In genomic region chr6:107422091-107422490, GRCm38 (mm10) we compare ENCODE assay signal across 29 mouse cellular contexts.
A peak's percentile ranks its signal among the peaks of the same experiment; 100 is the strongest.
DNase-seq lines count a peak whose midpoint lies in the region; ATAC-seq and TF ChIP-seq lines count a peak whose summit lies in the region.
"Had no signal": no experiment of that assay in that cellular context is flagged by ENCODE, and none has a peak within 500 bp of the region (broad histone marks: within the 10 kb centered on the region; RNA-seq: fewer than 3 reads in every experiment).

No protein-coding gene starts in this region.

- H3K9ac ChIP-seq in midbrain, postnatal 0 days (replicated peaks; ENCODE audit: low read length, poor library complexity, severe bottlenecking), result no peak overlapping the region
- H3K9ac ChIP-seq in midbrain, embryonic 15.5 days, result no peak overlapping the region
- H3K9ac ChIP-seq: forebrain, embryonic 13.5 days; heart, embryonic 15.5 days; liver, embryonic 12.5 days; liver, postnatal 0 days; midbrain, embryonic 12.5 days had no signal

- no peaks in the 10 kb centered on the region for H3K4me1 ChIP-seq in midbrain, postnatal 0 days (ENCODE audit: insufficient read depth, low read length)
- H3K4me1 ChIP-seq in midbrain, embryonic 15.5 days, result no peaks in the 10 kb centered on the region
- H3K4me1 ChIP-seq: forebrain, embryonic 13.5 days; heart, embryonic 10.5 days; heart, embryonic 15.5 days; liver, embryonic 12.5 days; megakaryocyte, embryonic 14.5 days had no signal

- H3K27me3 ChIP-seq in midbrain, postnatal 0 days (ENCODE audit: insufficient read depth, low read length), result no peaks in the 10 kb centered on the region
- no peaks in the 10 kb centered on the region for H3K27me3 ChIP-seq in midbrain, embryonic 15.5 days (replicated peaks)
- H3K27me3 ChIP-seq: forebrain, embryonic 13.5 days; heart, embryonic 15.5 days; liver, embryonic 12.5 days; megakaryocyte, embryonic 14.5 days; midbrain, embryonic 12.5 days had no signal

- WGBS in midbrain, postnatal 0 days, result 48% methylated on average over 3 of the region's 3 CpGs
- WGBS in midbrain, embryonic 15.5 days, result 44% methylated on average over 3 of the region's 3 CpGs

- H3K9me3 ChIP-seq in midbrain, postnatal 0 days (ENCODE audit: low read length), result no peaks in the 10 kb centered on the region
- no peaks in the 10 kb centered on the region for H3K9me3 ChIP-seq in midbrain, embryonic 15.5 days
- H3K9me3 ChIP-seq: forebrain, embryonic 13.5 days; heart, embryonic 10.5 days; heart, embryonic 15.5 days; liver, embryonic 12.5 days; midbrain, embryonic 12.5 days had no signal

- H3K36me3 ChIP-seq in midbrain, postnatal 0 days (ENCODE audit: insufficient read depth, low read length), result no peaks in the 10 kb centered on the region
- no peaks in the 10 kb centered on the region for H3K36me3 ChIP-seq in midbrain, embryonic 15.5 days (replicated peaks)
- H3K36me3 ChIP-seq: heart, embryonic 10.5 days; heart, embryonic 15.5 days; liver, embryonic 12.5 days; midbrain, embryonic 12.5 days had no signal

- no peak overlapping the region for H3K27ac ChIP-seq in midbrain, postnatal 0 days (ENCODE audit: low read depth, low read length)
- H3K27ac ChIP-seq in midbrain, embryonic 15.5 days, result no peak overlapping the region
- H3K27ac ChIP-seq: forebrain, embryonic 13.5 days; heart, embryonic 10.5 days; heart, embryonic 15.5 days; kidney, postnatal 0 days; liver, embryonic 12.5 days; midbrain, embryonic 12.5 days had no signal

- no peak for TF ChIP-seq CTCF in midbrain, postnatal 0 days (IDR thresholded peaks at IDR 0.05)

- H3K4me2 ChIP-seq in midbrain, postnatal 0 days (ENCODE audit: low read depth, low read length, poor library complexity, severe bottlenecking), result no peak overlapping the region
- H3K4me2 ChIP-seq in midbrain, embryonic 15.5 days, result no peak overlapping the region
- H3K4me2 ChIP-seq: forebrain, embryonic 13.5 days; heart, embryonic 15.5 days; liver, embryonic 12.5 days; midbrain, embryonic 12.5 days had no signal

- no peak overlapping the region for H3K4me3 ChIP-seq in midbrain, postnatal 0 days (ENCODE audit: low read depth, low read length)
- H3K4me3 ChIP-seq in midbrain, embryonic 15.5 days, result no peak overlapping the region
- H3K4me3 ChIP-seq: forebrain, embryonic 13.5 days; heart, embryonic 10.5 days; heart, embryonic 15.5 days; liver, embryonic 12.5 days; megakaryocyte, embryonic 14.5 days; midbrain, embryonic 12.5 days had no signal

- no peak for DNase-seq in frontal cortex, postnatal 10 days (ENCODE audit: low spot score in 2 of 2)
- peak; percentile 15 for DNase-seq in midbrain, postnatal 0 days (ENCODE audit: low spot score)
- DNase-seq in cerebellum, adult 9-11 months, result peak; percentile 45
- no peak for DNase-seq in urinary bladder, postnatal 10 days (ENCODE audit: low spot score)
- DNase-seq in adrenal gland, adult 8-10 months, result no peak
- DNase-seq: adrenal gland, postnatal 25 days; gastrocnemius, postnatal 25 days; heart, adult 11 months; kidney, adult 8-10 months; kidney, postnatal 4 days; layer of hippocampus, postnatal 36 days; left cerebral cortex, postnatal 4 days; liver, postnatal 0 days; lung, postnatal 36 days; right cerebral cortex, adult 18-20 months; spleen, adult 18-20 months; thymus, adult 2 months; thymus, postnatal 36 days had no signal

- ATAC-seq in frontal cortex, adult (ENCODE audit: low TSS enrichment), result peak; percentile 38; the same call in 1 of the 2 replicates
- no peak for ATAC-seq in midbrain, postnatal 0 days (ENCODE audit: low FRiP score)
- no peak for ATAC-seq in midbrain, embryonic 15.5 days (replicated peaks)
- ATAC-seq: CD4-positive, CD25-positive, alpha-beta regulatory T cell, adult 4 months; forebrain, embryonic 13.5 days; intestine, embryonic 16.5 days; liver, embryonic 12.5 days; liver, postnatal 0 days had no signal

Comparison
In these comparisons a context has a peak if more than half of its experiments do, and no peak if none do; other contexts are left out.
1. DNase-seq: peak in midbrain, postnatal 0 days (single experiment) and cerebellum, adult 9-11 months (single experiment); none in frontal cortex, postnatal 10 days (0 of 2), urinary bladder, postnatal 10 days (single experiment) and adrenal gland, adult 8-10 months (single experiment).